Mouse (Mus musculus): Measurements from ENCODE around the gene Lyl1. TPM values are rescaled to one million over a fixed set of nuclear protein-coding genes. Genes with fewer than 3 reads are reported as not detected.

Lyl1 gene
- polyA plus RNA-seq, 1 experiment = 2.9 TPM

DNA sequence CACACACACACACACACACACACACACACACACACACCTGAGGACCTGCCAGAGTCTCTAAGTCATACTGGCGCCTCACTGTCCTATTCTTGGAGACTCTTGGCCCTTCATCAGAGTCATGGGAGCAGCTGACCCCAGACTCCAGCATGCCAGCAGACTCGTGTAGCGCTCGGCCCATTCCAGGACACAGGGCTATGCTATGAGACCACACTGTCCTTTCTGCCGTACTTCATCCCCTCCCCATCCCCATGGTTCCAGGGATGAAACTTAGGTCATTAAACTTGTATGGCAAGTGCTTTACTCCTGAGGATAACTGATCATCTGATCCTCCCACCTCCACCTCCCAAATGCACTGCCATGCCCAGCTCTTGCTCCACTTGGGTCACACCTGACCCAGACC is 17.2 kb downstream of the Lyl1 start:
- peaks cover 13% of the 10 kb centered on the region for H3K4me1 ChIP-seq (ENCODE audit: control insufficient read depth, insufficient read depth, insufficient read length, low read length)
- no peak overlapping the region for H3K27ac ChIP-seq (replicated peaks; ENCODE audit: low read depth, low read length)
- no peak overlapping the region for H3K4me3 ChIP-seq (ENCODE audit: insufficient read depth, low read depth, low read length)

DNA sequence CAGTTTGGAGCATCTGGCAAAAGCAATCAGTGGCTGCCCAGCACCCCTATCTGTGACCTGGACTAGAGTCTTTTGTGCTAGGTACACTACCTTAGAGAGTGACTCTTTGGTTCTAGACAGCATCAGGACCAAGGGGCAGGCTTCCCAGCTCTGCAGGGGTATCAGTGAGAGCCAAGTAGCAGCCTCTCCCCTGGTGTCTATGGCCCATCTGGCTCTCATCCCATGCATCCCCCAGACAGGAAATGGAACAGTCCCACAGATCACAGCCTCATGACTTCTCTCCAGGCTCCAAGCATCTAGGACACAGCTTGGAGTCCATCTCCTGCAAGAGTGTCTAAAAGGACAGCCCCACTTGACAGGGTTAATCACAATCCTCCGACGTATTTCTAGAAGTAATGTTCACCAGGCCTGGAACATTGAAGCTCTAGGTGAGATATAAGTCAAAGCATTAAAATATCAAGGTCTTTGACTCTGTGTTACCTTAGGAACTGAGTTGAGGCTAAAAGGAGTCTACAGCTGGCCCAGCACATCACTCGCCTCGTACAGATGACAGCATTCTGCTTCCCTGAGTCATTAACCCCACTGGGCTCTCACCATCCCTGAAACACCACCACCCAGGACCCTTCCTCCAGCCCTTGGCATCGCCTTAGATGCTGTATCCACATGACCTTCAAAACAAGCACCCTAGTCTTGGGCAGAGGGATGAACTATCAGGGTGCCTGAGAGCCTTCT is 17.9 kb downstream of the Lyl1 start:
- no peak overlapping the region for H3K4me3 ChIP-seq (ENCODE audit: insufficient read depth, low read depth, low read length)
- peaks cover 19% of the 10 kb centered on the region for H3K4me1 ChIP-seq (ENCODE audit: control insufficient read depth, insufficient read depth, insufficient read length, low read length)
- no peak overlapping the region for H3K27ac ChIP-seq (replicated peaks; ENCODE audit: low read depth, low read length)

DNA sequence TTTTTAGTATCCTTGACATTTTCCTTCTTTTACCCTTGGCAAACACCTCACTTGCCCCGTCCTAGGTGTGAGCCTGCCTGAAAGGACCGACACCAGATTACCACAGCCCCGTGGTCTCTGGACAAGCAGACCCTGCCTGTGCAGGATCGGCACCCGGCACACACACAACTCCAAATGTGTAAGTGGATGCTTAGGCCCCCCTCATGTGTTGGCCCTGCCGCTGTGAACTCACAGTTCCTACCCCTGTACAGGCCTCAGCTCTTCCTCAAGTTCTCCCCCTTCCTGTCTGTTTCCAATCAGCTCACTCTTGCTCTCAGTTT is 21.2 kb downstream of the Lyl1 start:
- peaks cover 36% of the 10 kb centered on the region for H3K4me1 ChIP-seq (ENCODE audit: control insufficient read depth, insufficient read depth, insufficient read length, low read length)
- no peak overlapping the region for H3K4me3 ChIP-seq (ENCODE audit: insufficient read depth, low read depth, low read length)

DNA sequence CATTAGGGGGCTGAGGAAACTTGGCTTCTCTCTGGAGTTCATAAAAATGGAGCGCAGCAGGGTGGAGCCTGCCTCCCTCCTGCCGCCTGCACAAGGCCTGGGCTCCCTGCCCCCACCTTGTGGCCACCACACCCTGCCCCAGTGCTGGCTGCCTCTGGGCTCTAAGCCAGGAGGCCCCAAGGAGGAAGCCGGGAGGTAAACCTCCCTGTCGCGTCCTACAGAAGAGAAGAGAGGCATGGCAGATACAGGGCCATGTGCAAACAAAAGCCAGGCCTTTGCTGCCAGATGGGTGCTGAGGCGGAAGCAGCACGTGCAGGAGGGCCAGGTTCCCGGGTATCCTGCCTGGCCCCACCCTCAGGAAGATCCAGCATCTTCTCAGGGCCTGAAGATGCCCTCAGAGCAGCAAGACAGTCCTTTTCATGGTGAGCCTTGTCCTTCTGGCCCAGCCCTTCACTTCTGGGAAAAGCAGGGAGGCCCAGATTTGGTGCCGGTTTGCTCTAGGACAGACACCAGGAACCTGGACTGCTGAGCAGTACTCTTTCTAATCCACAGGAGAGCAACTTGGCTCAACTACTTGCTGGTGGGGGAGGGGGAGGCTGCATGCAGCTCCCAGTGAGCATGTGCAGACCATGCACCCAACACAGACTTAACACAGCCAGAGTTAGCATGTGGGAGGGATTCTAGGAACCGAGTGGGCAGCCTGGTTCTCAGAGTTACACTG is 21.8 kb downstream of the Lyl1 start, which contains the start of gene G430095P16Rik:
Gene G430095P16Rik, plus strand, starts transcription at position 158 of the 721 bp plus-strand sequence.
- Histone ChIP-seq H3K4me1 (ENCODE audit: control insufficient read depth, insufficient read depth, insufficient read length, low read length) (peaks cover 36% of the 10 kb centered on the region), H3K4me3 (ENCODE audit: insufficient read depth, low read depth, low read length) (no peak within 1 kb of the TSS), H3K27ac (replicated peaks; ENCODE audit: low read depth, low read length) (peak within 1 kb of the TSS; percentile 56)

More for the DNA sequence above, 21.2 kb downstream of the Lyl1 start:
- peak overlapping the region; percentile 55 for H3K27ac ChIP-seq (replicated peaks; ENCODE audit: low read depth, low read length)

DNA sequence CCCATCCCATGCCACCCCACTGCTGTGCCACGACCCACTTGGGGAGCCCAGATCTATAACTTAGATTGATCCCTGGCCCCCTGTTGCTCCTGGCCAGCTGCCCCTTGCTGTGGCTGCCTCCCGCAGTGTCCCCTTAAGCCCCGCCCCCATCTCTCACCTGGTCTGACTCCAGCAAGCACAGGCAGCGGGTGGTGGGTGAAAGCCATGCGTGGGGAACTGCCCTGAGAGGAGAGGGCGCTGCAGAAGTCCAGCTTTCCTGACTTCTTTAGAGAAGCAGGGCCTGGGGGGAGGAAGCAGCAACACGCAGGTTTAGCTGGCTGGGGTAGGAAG is 22.3 kb downstream of the Lyl1 start:
- Histone ChIP-seq H3K27ac (replicated peaks; ENCODE audit: low read depth, low read length) (peak overlapping the region; percentile 56; the same call in 1 of the 2 replicates), H3K4me3 (ENCODE audit: insufficient read depth, low read depth, low read length) (no peak overlapping the region), H3K4me1 (ENCODE audit: control insufficient read depth, insufficient read depth, insufficient read length, low read length) (peaks cover 36% of the 10 kb centered on the region)

DNA sequence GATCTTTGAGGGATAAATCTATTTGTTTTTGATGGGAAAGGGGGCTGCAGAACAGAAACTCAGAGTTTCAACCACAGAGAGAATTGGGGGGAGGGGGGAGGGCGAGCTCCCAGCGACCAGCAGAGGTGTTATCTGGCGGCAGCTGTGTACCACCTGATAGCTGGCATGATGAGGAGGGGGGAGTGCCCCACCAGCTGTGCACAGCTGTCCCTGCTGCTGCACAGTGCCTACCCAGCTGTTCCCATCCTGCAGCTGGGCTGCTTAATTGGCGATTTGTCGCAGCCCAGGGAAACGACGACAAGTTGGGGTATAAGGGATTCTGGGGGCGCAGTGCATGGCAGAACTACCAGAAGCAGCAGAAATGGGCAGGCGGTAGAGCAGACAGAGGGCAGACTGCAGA is 23.4 kb downstream of the Lyl1 start:
- peaks cover 38% of the 10 kb centered on the region for H3K4me1 ChIP-seq (ENCODE audit: control insufficient read depth, insufficient read depth, insufficient read length, low read length)
- no peak overlapping the region for H3K4me3 ChIP-seq (ENCODE audit: insufficient read depth, low read depth, low read length)
- 0 out of 2 replicates have a peak overlapping the region, but pooled peaks have one; percentile 56 for H3K27ac ChIP-seq (replicated peaks; ENCODE audit: low read depth, low read length)

DNA sequence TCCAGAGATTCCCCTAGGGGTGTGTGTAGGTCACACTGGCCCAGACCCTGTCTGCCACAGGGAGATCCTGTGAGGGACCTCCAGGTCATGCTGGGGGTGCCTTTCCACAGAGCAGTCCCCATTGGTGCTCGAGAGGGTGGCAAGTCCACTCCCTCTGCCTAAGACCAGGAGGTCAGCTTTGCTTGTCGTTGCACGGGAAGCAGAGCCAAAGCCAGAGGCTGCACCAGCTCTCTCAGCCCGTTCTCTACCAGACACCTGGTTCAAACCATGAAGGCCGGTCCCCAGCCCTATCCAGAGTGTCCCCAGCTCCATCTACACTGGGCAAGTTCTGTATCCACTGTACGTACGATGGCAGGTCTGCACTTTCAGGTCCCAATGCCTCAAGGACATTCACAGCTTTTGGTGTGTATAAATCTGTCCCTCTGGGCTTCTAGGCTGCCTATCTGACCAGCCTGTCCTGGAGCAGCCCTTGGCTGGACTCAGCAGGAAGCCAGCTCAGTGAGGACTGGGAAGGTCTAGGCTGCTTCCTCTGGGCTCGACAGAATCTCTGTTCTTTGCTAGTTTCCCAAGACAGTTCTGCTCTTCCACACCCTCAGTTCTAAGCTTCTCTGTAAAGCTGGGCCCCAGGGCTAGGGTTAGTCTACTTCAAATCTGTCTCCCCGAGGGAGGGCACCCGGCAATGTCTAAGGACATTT is 24.1 kb downstream of the Lyl1 start:
- H3K27ac ChIP-seq (replicated peaks; ENCODE audit: low read depth, low read length) = peak overlapping the region; percentile 56
- H3K4me3 ChIP-seq (ENCODE audit: insufficient read depth, low read depth, low read length) = no peak overlapping the region
- H3K4me1 ChIP-seq (ENCODE audit: control insufficient read depth, insufficient read depth, insufficient read length, low read length) = peaks cover 45% of the 10 kb centered on the region

DNA sequence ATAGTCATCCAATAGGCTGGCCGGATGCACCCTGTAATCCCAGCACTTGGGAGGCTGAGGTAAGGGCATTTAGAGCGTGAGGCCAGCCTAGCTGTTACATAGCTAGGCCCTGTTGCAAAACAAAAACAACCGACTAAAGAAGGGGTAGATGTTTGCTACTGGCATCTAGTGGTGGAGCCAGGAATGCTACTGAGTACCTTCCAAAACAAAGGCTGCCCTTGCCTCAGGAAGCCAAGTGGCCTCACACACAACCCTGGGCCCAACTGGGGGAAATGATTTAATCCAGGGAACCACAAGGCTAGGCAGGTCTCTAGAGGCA is 24.6 kb downstream of the Lyl1 start:
- Histone ChIP-seq H3K27ac (replicated peaks; ENCODE audit: low read depth, low read length) (peak overlapping the region; percentile 56), H3K4me1 (ENCODE audit: control insufficient read depth, insufficient read depth, insufficient read length, low read length) (peaks cover 50% of the 10 kb centered on the region), H3K4me3 (ENCODE audit: insufficient read depth, low read depth, low read length) (no peak overlapping the region)

DNA sequence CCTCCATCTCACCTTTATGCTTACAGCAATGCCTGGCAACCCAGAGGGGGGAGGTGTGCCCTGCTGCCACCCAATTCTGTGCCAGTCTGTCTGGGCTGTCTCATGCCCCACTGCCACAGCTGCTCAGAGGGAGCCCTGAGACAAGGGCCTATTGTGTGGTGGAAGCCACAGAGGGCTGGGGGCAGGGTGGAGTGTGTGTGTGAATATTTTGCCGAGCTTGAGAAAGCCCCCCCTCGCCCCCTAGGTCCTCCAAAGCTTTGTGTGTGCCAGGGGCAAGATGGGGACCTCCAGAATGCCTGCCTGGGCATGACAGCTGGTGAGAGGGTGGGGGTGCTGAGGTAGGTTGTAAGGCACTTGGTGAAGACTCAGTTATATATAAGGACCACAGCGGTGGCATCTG is 27.2 kb downstream of the Lyl1 start:
- no peak overlapping the region for H3K27ac ChIP-seq (replicated peaks; ENCODE audit: low read depth, low read length)
- peaks cover 62% of the 10 kb centered on the region for H3K4me1 ChIP-seq (ENCODE audit: control insufficient read depth, insufficient read depth, insufficient read length, low read length)
- H3K4me3 ChIP-seq (ENCODE audit: insufficient read depth, low read depth, low read length) = no peak overlapping the region

DNA sequence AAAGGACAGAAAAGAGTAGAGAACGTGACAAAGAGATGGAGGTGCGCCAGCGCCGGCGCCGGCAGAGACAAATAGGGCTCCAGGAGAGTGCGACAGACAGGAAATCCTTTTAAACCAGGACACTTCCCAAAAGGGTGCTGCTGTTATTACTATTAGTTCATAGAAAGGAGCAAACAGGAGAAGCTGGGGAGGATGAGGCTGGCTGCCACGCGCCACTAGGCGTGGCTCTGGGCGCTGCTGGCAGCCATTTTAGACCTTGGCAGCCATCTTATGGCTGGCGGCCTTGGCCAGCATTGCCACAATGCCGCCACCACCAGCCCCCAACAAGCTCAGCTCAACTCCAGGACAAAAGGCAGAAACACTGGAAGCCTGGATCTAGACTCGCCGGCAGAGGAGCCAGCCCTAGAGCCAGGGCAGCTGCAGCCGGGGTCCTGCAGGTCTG is 28.7 kb downstream of the Lyl1 start:
- H3K27ac ChIP-seq (replicated peaks; ENCODE audit: low read depth, low read length) = peak overlapping the region; percentile 56
- peaks cover 56% of the 10 kb centered on the region for H3K4me1 ChIP-seq (ENCODE audit: control insufficient read depth, insufficient read depth, insufficient read length, low read length)
- no peak overlapping the region for H3K4me3 ChIP-seq (ENCODE audit: insufficient read depth, low read depth, low read length)

DNA sequence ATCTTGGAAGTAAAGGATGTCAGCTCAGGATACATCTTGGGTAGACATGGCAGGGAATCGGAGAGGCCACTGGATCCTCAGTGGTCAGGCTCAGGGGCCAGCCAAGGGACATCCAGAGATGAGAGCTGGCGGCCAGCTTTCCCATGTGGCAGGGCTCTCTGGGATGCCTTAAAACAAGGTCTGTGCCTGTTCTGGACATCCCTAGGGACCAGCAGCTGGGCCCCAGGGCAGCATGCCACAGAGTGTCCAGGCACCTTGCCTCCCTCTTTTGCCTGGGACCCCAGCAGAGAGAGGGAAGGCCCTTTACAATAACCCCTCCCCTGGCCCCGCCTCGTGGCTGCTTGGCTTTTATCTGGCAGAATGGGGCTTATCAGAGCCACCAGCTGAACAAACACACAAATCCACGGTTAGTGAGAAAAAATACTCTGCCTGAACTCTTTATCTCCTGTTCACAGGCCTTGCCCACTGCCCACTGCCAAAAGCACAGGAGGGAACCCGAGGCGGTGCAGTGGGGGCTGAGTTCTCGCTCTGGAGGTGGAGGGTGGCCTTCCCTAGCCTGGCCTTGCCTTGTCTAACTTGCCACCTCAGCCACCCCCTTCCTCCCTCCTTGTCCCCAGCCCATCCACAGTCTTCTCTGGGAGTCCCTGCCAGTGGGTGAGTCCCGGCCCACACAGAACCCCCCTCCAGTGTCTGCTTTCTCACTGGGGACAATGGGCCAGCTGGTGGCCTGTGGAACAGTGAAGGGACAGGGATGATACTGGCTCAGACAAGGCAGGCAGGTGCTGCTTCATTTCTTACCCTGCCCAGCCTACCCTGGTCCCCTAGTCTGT is 29.5 kb downstream of the Lyl1 start:
- Histone ChIP-seq H3K4me1 (ENCODE audit: control insufficient read depth, insufficient read depth, insufficient read length, low read length) (peaks cover 48% of the 10 kb centered on the region), H3K27ac (replicated peaks; ENCODE audit: low read depth, low read length) (peak overlapping the region; percentile 56), H3K4me3 (ENCODE audit: insufficient read depth, low read depth, low read length) (no peak overlapping the region)

DNA sequence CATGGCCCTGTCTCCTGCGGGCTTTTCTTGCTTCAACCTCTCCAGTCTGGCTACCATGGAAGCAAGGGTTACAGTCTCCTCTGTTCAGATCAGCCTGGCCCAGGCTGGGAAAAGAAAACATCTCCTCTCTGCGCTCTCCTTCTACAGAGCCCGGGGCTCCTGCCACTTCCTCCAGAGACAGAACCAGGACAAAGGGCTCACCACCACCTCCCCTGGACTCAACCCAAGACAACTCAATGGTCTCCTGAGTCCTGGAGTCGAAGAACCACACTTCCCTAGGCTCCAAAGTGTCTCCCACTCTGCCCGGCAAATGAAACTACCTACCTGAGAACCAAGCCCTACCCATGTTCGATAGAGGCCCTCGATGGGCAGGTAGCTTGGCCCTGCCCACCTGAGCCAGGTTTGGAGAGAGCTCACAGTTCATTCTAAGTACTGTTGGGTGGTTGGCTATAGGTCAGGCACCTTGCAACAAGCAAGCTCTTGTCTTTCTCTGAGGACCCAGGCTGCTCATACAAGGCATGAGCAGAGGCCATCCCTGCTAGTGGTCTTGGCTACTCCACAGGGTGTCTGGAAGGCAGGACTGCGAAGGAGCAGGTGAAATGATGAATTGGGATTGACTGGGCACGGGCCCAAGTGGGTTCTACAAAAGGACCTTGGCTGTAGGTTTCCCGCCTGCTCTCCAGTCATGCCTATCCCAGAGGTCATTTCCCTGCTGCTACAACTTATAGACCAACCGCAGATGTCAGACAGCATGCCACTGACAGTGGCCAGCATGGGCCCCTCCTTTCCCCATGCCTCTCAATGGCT is 30.3 kb downstream of the Lyl1 start:
- peak overlapping the region; percentile 46 for H3K27ac ChIP-seq (replicated peaks; ENCODE audit: low read depth, low read length)
- H3K4me1 ChIP-seq (ENCODE audit: control insufficient read depth, insufficient read depth, insufficient read length, low read length) = peaks cover 55% of the 10 kb centered on the region
- no peak overlapping the region for H3K4me3 ChIP-seq (ENCODE audit: insufficient read depth, low read depth, low read length)

DNA sequence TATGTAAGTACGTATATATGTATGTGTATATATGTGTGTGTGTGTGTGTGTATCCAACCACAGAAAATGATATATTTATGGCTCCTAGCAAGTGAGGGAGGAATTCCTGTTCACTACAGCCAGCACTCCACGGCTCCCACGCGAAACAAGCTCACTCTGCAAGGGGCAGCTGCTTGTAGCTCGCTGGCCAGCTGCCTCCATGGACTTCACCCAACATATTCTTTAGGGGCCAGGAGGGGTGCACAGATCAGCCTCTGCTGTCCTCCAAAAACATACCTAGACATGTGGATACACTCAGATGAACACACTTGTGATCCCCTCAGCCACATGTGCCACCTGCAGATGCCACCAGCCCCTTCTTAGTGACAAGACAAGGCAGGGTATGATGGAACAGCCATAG is 31.3 kb downstream of the Lyl1 start:
- Histone ChIP-seq H3K4me3 (ENCODE audit: insufficient read depth, low read depth, low read length) (no peak overlapping the region), H3K4me1 (ENCODE audit: control insufficient read depth, insufficient read depth, insufficient read length, low read length) (peaks cover 56% of the 10 kb centered on the region), H3K27ac (replicated peaks; ENCODE audit: low read depth, low read length) (peak overlapping the region; percentile 6; the same call in 1 of the 2 replicates)

DNA sequence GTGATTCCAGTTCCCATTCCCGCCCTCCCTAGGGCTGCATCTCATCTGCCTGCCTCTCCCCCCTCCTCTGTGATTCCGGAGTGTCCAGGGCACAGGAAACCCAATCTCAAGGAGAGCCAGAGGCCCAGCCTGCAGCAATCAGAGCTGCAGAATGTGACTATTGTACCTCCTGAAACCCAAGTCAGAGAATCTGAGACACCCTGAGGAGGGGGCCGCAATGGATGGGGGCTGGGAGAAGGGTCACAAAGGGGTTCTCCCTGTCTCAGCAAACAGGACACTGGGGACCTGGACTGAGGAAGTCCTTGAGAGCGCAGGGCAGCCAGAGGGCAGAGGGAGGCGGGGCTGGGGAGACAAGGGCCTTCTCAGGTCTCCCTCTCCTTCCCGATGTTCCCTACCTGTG is 31.7 kb downstream of the Lyl1 start:
- no peak overlapping the region for H3K4me3 ChIP-seq (ENCODE audit: insufficient read depth, low read depth, low read length)
- H3K4me1 ChIP-seq (ENCODE audit: control insufficient read depth, insufficient read depth, insufficient read length, low read length) = peaks cover 59% of the 10 kb centered on the region

More for the DNA sequence above, 31.7 kb downstream of the Lyl1 start:
- H3K27ac ChIP-seq (replicated peaks; ENCODE audit: low read depth, low read length) = no peak overlapping the region

Measured in brown adipose tissue, adult 24 weeks (tissue).